Mouse (Mus musculus) telencephalon, adult 2 months (tissue): ENCODE results near the gene Schip1.

ENCODE experiments used
- DNase-seq: peaks from one replicate; pipeline ENCODE4 v3.0.0-alpha.2; 2011; ENCODE audit warnings: low read depth, low spot score

Gene Schip1

GRCm38 (mm10) chr3:68126284-68126856, 61.8 kb downstream of the Schip1 start:
- no peak for DNase-seq

DNA sequence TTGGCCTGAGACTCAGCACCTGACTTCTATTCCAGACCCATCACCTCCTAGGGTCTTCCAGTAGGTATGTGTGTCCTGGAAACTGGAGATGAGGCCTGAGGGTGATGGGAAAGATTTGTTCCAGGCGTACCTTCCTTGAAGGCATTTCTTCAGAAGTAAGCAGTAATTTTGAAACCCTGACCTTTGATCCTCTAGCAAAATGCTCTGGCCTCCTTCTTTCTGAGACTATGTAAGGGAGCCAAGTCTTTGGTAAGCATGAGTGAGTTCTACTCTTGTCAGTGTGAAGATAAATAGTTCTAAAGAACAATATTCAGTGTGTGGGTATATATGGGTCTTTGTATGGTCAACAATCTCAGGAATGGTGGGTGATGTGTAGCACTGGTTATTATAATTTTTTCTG, 65.8 kb downstream of the Schip1 start:
- no peak for DNase-seq

GRCm38 (mm10) chr3:68138833-68139627, 74.4 kb downstream of the Schip1 start:
- DNase-seq, result no peak

GRCm38 (mm10) chr3:68150688-68151087, 86.1 kb downstream of the Schip1 start:
- DNase-seq, result no peak

DNA sequence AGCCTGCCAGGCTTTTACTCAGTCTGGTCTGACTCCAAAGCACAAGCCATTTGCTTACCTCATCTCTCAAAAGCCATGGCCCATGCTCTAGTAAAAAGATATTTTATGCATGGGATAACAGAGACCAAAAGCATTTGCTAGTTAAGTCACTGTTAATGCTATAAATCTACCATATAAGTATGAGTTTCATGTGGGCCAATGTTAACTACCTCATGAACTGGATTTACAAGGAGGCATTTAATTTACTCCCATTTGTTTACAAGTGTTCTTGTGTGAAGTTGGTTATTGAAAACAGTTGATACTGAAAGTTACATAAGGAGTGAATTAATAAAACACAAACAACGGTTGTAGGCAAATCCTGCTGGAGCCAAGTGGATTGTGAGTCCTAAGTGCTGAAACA, 95.6 kb downstream of the Schip1 start:
- DNase-seq, result no peak

DNA sequence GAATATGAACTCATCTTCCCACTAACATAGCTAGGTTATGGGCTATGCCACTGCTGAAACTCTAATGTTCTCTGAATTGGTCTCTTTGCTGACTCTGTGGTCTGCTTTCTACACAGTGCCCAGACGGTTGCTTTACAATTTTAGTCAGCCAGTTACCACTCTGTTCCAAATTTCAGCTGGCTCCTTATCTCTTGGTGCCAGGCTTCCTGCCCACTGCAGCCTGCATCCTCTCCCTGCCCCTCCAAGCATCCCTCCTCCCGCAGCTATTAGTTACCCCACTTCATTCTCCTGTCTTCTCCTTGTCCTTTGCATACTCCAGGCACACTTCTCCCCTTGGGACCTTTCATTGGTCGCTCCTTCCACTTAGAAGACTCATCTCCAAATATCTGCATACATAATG, 96.2 kb downstream of the Schip1 start:
- DNase-seq, result no peak

GRCm38 (mm10) chr3:68178248-68178647, 113.6 kb downstream of the Schip1 start:
- no peak for DNase-seq

DNA sequence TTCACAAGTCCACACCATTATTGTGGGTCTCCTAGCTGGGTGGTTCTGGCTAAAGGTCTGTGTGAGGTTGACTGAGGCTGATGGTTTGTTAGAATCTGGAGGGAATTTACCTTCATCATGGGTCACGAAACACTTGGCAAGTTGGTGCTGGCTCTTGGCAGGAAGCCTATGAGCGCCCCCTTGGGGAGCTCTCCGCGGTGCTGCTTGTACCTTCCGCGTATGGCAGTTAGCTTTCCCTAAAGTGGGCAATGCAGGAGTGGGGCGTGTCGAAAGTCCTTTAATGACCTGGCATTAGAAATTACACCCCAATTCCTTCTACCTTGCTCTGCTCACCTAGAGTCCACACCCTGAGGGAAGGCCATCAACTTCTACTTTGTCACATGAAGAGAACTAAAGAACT, 122.9 kb downstream of the Schip1 start:
- no peak for DNase-seq

- DNase-seq, result peak; percentile 17
Observed at GRCm38 (mm10) chr3:68189100-68189499, 124.5 kb downstream of the Schip1 start.

GRCm38 (mm10) chr3:68196933-68197332, 132.3 kb downstream of the Schip1 start:
- DNase-seq, result no peak

- DNase-seq, result peak; percentile 23
Observed at GRCm38 (mm10) chr3:68201214-68201613, 136.6 kb downstream of the Schip1 start.

GRCm38 (mm10) chr3:68202162-68202902, 137.7 kb downstream of the Schip1 start:
- no peak for DNase-seq

DNA sequence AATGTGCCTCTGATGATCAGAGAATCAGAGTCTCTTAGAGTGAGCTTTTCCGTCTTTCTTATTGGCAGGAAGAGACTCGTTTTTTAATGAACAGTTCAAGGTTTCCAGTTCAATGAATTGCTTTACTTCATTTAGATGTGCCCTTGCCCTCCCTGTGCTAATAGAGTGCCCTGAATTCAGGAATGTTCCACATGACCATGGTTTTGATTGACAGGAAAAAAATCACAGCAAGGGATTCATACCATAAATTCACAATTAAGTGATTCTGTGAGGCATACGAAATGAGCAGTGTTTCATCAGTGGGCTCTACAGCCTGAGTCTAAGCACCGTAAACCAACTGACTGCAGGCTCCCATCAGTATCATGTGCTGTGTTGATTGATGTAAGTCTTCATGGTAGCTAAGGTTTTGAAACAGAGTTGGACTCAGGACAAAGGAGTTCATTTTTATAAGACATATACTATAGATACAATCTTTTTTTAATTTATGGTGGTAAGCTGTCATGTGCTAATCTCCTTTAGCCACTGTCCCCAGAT, 139.4 kb downstream of the Schip1 start:
- no peak for DNase-seq

DNA sequence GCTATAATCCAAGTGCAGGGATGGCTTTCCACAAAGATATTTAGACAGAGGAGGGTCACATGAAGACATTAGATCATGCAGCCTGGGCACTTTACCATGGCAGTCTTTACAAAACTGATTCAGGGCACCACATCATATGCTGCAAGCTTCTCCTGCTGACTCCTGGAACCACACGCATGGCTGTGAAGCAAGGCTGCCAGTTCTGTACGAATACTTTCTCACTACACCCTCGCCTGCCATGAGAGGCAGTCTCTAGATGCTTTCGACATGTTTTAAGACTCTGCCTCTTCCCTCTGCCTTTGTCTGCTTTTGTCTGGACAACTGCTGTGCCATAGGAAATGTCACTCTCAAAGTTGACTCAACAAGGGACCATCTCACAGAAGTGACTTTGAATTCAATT, 145.8 kb downstream of the Schip1 start:
- DNase-seq, result peak; percentile 10

DNA sequence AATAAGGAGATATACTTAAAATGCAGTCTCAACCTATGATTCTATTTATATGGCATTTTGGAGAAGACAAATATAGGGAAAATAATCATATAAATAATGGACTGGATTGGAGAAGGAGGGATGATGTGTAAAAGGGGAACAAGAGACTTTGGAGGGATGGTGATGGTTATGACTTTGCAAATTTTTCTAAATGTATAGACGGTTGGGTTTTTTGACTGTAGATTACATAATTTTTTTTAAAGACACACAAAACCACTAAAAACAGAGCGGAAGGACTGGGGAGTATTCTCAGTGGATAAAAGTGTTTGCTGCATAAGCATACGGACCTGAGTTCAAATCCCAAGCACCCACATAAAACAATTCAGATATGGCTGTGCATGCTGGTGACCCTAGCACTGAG, 156.8 kb downstream of the Schip1 start:
- DNase-seq, result no peak

DNA sequence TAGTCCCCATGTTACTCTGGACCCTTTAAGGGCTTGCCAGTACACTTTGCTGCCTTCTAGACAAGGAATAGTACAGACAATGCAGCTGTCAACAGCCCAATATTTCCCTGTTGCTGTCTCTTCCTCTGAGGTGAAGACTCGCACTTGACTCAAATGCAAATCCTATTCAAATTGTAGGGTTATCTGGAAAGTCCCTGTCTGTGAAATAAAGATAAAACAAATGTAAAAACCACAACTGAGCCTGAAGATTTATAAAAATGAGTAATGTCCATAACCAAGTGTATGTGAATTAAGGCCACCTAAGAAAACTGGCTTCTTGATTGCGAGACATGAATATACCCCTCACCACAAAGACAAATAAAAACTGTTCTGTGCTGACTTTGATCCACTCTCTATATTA, 175.3 kb downstream of the Schip1 start:
- DNase-seq, result no peak

- DNase-seq, result no peak
Observed at GRCm38 (mm10) chr3:68243239-68243638, 178.6 kb downstream of the Schip1 start.

DNA sequence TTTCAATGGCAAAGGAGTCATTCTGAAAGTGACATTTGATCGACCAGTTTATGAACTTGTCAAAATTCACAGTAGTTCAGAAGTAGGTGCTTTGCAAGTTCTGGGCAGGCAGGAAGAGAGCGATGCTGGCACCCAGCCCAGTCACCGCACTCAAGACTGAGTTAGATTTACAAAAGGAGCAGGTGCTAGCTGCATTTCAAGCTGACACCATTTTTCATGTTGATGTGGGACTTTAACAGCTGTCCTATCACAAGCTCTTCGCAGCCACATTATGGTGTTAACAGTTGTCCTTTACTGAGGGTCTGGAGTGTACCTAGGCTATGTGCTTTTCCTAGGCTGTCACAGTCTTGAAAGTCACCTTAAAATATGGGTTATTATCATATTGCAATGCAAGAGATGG, 181.6 kb downstream of the Schip1 start:
- DNase-seq, result no peak

- no peak for DNase-seq
Observed at GRCm38 (mm10) chr3:68250589-68250988, 186.0 kb downstream of the Schip1 start.

DNA sequence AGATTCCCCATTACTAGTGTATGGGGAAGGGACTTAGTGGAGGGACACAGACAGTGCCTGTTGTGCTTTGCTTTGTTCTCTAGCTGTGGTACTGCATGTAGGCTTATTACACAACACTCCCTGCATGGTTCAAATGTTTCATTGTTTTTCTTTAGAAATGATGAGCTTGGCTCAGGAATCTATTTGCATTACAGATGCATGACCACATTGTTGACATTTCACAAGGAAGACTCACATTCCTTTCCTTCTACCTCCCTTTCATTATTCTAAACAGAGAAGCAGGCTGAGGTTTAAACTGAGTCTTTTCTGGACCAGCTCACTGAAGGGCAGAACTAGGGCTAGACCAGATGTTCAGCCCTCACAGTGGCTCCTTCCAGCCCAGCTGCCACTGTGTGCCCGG, 187.7 kb downstream of the Schip1 start:
- DNase-seq, result no peak

GRCm38 (mm10) chr3:68262304-68262703, 197.7 kb downstream of the Schip1 start:
- DNase-seq, result no peak

DNA sequence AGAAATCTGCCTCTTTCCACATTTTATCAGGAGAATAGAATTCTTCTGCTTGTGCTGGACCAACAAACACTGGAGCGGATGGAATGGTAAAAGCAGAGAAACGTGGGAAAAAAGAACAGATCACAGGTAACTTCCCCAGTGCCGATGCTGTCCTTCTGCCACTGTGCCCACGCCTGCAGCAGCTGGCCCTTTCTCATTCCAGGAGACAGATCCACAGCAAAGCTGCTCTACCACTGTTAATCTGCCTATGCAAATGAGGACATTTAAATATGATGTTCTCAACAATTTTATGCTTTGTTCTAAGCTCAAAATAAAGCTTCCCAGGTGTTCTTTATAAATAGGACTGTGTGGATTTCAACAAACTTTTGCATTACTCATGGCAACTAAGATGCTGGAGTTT, 203.3 kb downstream of the Schip1 start:
- no peak for DNase-seq

DNA sequence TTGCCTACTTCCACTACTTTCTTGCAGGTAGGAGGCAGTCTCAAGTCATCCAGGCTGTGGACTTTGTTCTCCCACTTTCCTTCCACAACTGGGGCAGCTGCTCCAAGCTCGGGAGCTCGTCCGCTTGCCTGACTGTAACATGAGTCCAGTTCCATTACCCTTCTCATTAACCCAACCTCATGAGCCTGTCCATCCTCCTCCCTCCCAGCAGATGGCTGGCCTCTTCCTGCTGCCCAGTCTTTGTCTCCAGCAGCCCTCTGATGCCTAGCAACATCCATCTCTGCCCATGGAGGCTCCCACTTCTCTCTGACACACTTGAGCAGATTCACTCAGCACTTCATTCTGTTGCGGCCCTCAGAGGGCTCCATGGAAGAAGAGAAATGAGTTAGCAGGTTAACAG, 204.6 kb downstream of the Schip1 start:
- no peak for DNase-seq
